Mouse (Mus musculus): ENCODE measurements around the gene Phxr2.
A peak's percentile ranks its signal among the peaks of the same experiment; 100 is the strongest.

The Phxr2 gene

GRCm38 (mm10) chr10:99095114-99095513 lies 31.0 kb downstream of the Phxr2 start:
- DNase-seq (ENCODE audit: low spot score) = no peak

GRCm38 (mm10) chr10:99093364-99093763 lies 32.8 kb downstream of the Phxr2 start:
- no peak for DNase-seq (ENCODE audit: low spot score)

- DNase-seq (ENCODE audit: low spot score) = no peak
Observed at GRCm38 (mm10) chr10:99089906-99090305, 36.2 kb downstream of the Phxr2 start.

GRCm38 (mm10) chr10:99086029-99086428 lies 40.1 kb downstream of the Phxr2 start:
- DNase-seq (ENCODE audit: low spot score) = peak; percentile 1

GRCm38 (mm10) chr10:99085240-99085587 lies 40.9 kb downstream of the Phxr2 start:
- DNase-seq (ENCODE audit: low spot score) = no peak

- DNase-seq (ENCODE audit: low spot score) = peak; percentile 91
Observed at GRCm38 (mm10) chr10:99084397-99085239, 41.5 kb downstream of the Phxr2 start.

- DNase-seq (ENCODE audit: low spot score) = peak; percentile 6
Observed at GRCm38 (mm10) chr10:99083431-99084003, 42.6 kb downstream of the Phxr2 start.

GRCm38 (mm10) chr10:99081569-99081990 lies 44.5 kb downstream of the Phxr2 start:
- peak; percentile 27 for DNase-seq (ENCODE audit: low spot score)

GRCm38 (mm10) chr10:99078621-99079020 lies 47.5 kb downstream of the Phxr2 start:
- DNase-seq (ENCODE audit: low spot score) = no peak

GRCm38 (mm10) chr10:99076113-99076895 lies 49.8 kb downstream of the Phxr2 start:
- no peak for DNase-seq (ENCODE audit: low spot score)
